In genomic region chr17:46903876-46904490, GRCm38 (mm10) we compare ENCODE assay signal across 9 mouse cellular contexts. TPM values are rescaled to one million over a fixed set of nuclear protein-coding genes. Genes with fewer than 3 reads are reported as not detected.
DNase-seq lines count a peak whose midpoint lies in the region; ATAC-seq and TF ChIP-seq lines count a peak whose summit lies in the region.
"Had no signal": no experiment of that assay in that cellular context is flagged by ENCODE, and none has a peak within 500 bp of the region (broad histone marks: within the 10 kb centered on the region; RNA-seq: fewer than 3 reads in every experiment).

No protein-coding gene starts in this region.

- no peak overlapping the region for H3K4me3 ChIP-seq in C2C12 (ENCODE audit: insufficient read depth, poor library complexity, severe bottlenecking)
- H3K4me3 ChIP-seq in embryonic facial prominence, embryonic 15.5 days (replicated peaks), result no peak overlapping the region
- H3K4me3 ChIP-seq in heart, embryonic 11.5 days (ENCODE audit: low read depth, low read length), result no peak overlapping the region
- no peak overlapping the region for H3K4me3 ChIP-seq in kidney, embryonic 14.5 days (ENCODE audit: low read length)
- H3K4me3 ChIP-seq in liver, embryonic 12.5 days, result no peak overlapping the region
- H3K4me3 ChIP-seq in neural tube, embryonic 11.5 days (ENCODE audit: low read depth, low read length), result no peak overlapping the region
- no peak overlapping the region for H3K4me3 ChIP-seq in stomach, embryonic 16.5 days (replicated peaks; ENCODE audit: low read length)
- H3K4me3 ChIP-seq: embryonic facial prominence, embryonic 13.5 days had no signal

- H3K79me2 ChIP-seq in C2C12 (ENCODE audit: control insufficient read depth, insufficient read depth), result no peaks in the 10 kb centered on the region

- peak; percentile 55 to 61 for DNase-seq in adrenal gland, postnatal 4 days (ENCODE audit: low spot score in 2 of 2)
- DNase-seq in neural tube, embryonic 11.5 days (ENCODE audit: low spot score), result peak; percentile 83

- peak; percentile 66; the same call in 1 of the 2 replicates for ATAC-seq in embryonic facial prominence, embryonic 15.5 days (ENCODE audit: insufficient number of reproducible peaks, low FRiP score, low TSS enrichment, low read depth)
- peak; percentile 46; the same call in 1 of the 2 replicates for ATAC-seq in heart, embryonic 11.5 days (replicated peaks; ENCODE audit: insufficient number of reproducible peaks, low FRiP score, low TSS enrichment)
- ATAC-seq in kidney, embryonic 14.5 days (ENCODE audit: low FRiP score, low TSS enrichment), result peak; percentile 78
- 0 out of 2 replicates have a peak, but pooled peaks have one; percentile 51 for ATAC-seq in liver, embryonic 12.5 days
- ATAC-seq in neural tube, embryonic 11.5 days (ENCODE audit: insufficient read depth, low FRiP score, low TSS enrichment), result no peak
- ATAC-seq in stomach, embryonic 16.5 days (ENCODE audit: insufficient read depth, low FRiP score), result peak; percentile 66; the same call in 1 of the 2 replicates

- no peaks in the 10 kb centered on the region for H3K79me3 ChIP-seq in C2C12 (ENCODE audit: low read depth)

- H3K27ac ChIP-seq in embryonic facial prominence, embryonic 15.5 days (replicated peaks), result no peak overlapping the region
- no peak overlapping the region for H3K27ac ChIP-seq in heart, embryonic 11.5 days (ENCODE audit: low read depth, low read length)
- no peak overlapping the region for H3K27ac ChIP-seq in kidney, embryonic 14.5 days (ENCODE audit: low read depth, low read length)
- H3K27ac ChIP-seq in liver, embryonic 12.5 days, result no peak overlapping the region
- no peak overlapping the region for H3K27ac ChIP-seq in neural tube, embryonic 11.5 days (ENCODE audit: low read depth, low read length)
- H3K27ac ChIP-seq in stomach, embryonic 16.5 days (ENCODE audit: low read length), result no peak overlapping the region
- H3K27ac ChIP-seq: embryonic facial prominence, embryonic 13.5 days had no signal

- H3ac ChIP-seq in C2C12 (ENCODE audit: control insufficient read depth, insufficient read length, low read depth), result no peak overlapping the region

- H3K27me3 ChIP-seq in C2C12 (ENCODE audit: control insufficient read depth, insufficient read depth, insufficient read length), result no peaks in the 10 kb centered on the region
- H3K27me3 ChIP-seq in embryonic facial prominence, embryonic 15.5 days, result no peaks in the 10 kb centered on the region
- no peaks in the 10 kb centered on the region for H3K27me3 ChIP-seq in heart, embryonic 11.5 days (ENCODE audit: control insufficient read depth, insufficient read depth, low read length)
- no peaks in the 10 kb centered on the region for H3K27me3 ChIP-seq in kidney, embryonic 14.5 days (ENCODE audit: control insufficient read depth, insufficient read depth, low read length)
- H3K27me3 ChIP-seq in liver, embryonic 12.5 days (replicated peaks), result no peaks in the 10 kb centered on the region
- H3K27me3 ChIP-seq in neural tube, embryonic 11.5 days (ENCODE audit: control insufficient read depth, insufficient read depth, low read length), result no peaks in the 10 kb centered on the region
- no peaks in the 10 kb centered on the region for H3K27me3 ChIP-seq in stomach, embryonic 16.5 days (ENCODE audit: control insufficient read depth, insufficient read depth, low read length)
- H3K27me3 ChIP-seq: embryonic facial prominence, embryonic 13.5 days had no signal

- H3K4me2 ChIP-seq in embryonic facial prominence, embryonic 15.5 days (replicated peaks), result no peak overlapping the region
- H3K4me2 ChIP-seq in heart, embryonic 11.5 days, result no peak overlapping the region; the same call in 1 of the 2 replicates
- H3K4me2 ChIP-seq in kidney, embryonic 14.5 days (replicated peaks; ENCODE audit: low read depth, low read length), result no peak overlapping the region
- H3K4me2 ChIP-seq in liver, embryonic 12.5 days, result 0 out of 2 replicates have a peak overlapping the region, but pooled peaks have one; percentile 20
- H3K4me2 ChIP-seq in neural tube, embryonic 11.5 days (ENCODE audit: low read depth), result no peak overlapping the region
- H3K4me2 ChIP-seq in stomach, embryonic 16.5 days (ENCODE audit: low read depth, low read length), result no peak overlapping the region
- H3K4me2 ChIP-seq: embryonic facial prominence, embryonic 13.5 days had no signal

- no peaks in the 10 kb centered on the region for H3K36me3 ChIP-seq in C2C12 (ENCODE audit: control insufficient read depth, insufficient read depth)
- H3K36me3 ChIP-seq in embryonic facial prominence, embryonic 15.5 days, result no peaks in the 10 kb centered on the region
- no peaks in the 10 kb centered on the region for H3K36me3 ChIP-seq in heart, embryonic 11.5 days (ENCODE audit: control insufficient read depth, insufficient read depth, low read length)
- H3K36me3 ChIP-seq in kidney, embryonic 14.5 days (ENCODE audit: control insufficient read depth, insufficient read depth, low read length), result no peaks in the 10 kb centered on the region
- no peaks in the 10 kb centered on the region for H3K36me3 ChIP-seq in liver, embryonic 12.5 days
- no peaks in the 10 kb centered on the region for H3K36me3 ChIP-seq in neural tube, embryonic 11.5 days (ENCODE audit: control insufficient read depth, insufficient read depth, low read length)
- no peaks in the 10 kb centered on the region for H3K36me3 ChIP-seq in stomach, embryonic 16.5 days (ENCODE audit: control insufficient read depth, insufficient read depth, low read length)
- H3K36me3 ChIP-seq: embryonic facial prominence, embryonic 13.5 days had no signal

- peaks cover 3% of the 10 kb centered on the region; the same call in 1 of the 2 replicates for H3K4me1 ChIP-seq in embryonic facial prominence, embryonic 15.5 days
- H3K4me1 ChIP-seq in heart, embryonic 11.5 days (ENCODE audit: control insufficient read depth, insufficient read depth, low read length), result no peaks in the 10 kb centered on the region
- no peaks in the 10 kb centered on the region for H3K4me1 ChIP-seq in kidney, embryonic 14.5 days (ENCODE audit: control insufficient read depth, insufficient read depth, low read length)
- 0 out of 2 replicates have a peak, but pooled peaks cover 2% of the 10 kb centered on the region for H3K4me1 ChIP-seq in liver, embryonic 12.5 days
- no peaks in the 10 kb centered on the region for H3K4me1 ChIP-seq in neural tube, embryonic 11.5 days (ENCODE audit: control insufficient read depth, insufficient read depth, low read length)
- no peaks in the 10 kb centered on the region for H3K4me1 ChIP-seq in stomach, embryonic 16.5 days (ENCODE audit: control insufficient read depth, insufficient read depth, low read length)
- H3K4me1 ChIP-seq: embryonic facial prominence, embryonic 13.5 days had no signal

- no peaks in the 10 kb centered on the region for H3K9me3 ChIP-seq in embryonic facial prominence, embryonic 15.5 days (replicated peaks)
- H3K9me3 ChIP-seq in heart, embryonic 11.5 days (replicated peaks; ENCODE audit: control insufficient read depth, low read length), result no peaks in the 10 kb centered on the region
- H3K9me3 ChIP-seq in kidney, embryonic 14.5 days (ENCODE audit: control insufficient read depth, low read length), result no peaks in the 10 kb centered on the region; the same call in 1 of the 2 replicates
- H3K9me3 ChIP-seq in liver, embryonic 12.5 days (replicated peaks), result no peaks in the 10 kb centered on the region
- no peaks in the 10 kb centered on the region for H3K9me3 ChIP-seq in neural tube, embryonic 11.5 days (ENCODE audit: control insufficient read depth, low read length)
- H3K9me3 ChIP-seq in stomach, embryonic 16.5 days (replicated peaks; ENCODE audit: control insufficient read depth, low read length), result no peaks in the 10 kb centered on the region
- H3K9me3 ChIP-seq: embryonic facial prominence, embryonic 13.5 days had no signal

- WGBS in embryonic facial prominence, embryonic 15.5 days, result 20% methylated on average over 19 of the region's 19 CpGs
- WGBS in heart, embryonic 11.5 days (ENCODE audit: insufficient replicate concordance), result 23% methylated on average over 19 of the region's 19 CpGs
- WGBS in kidney, embryonic 14.5 days, result 20% methylated on average over 19 of the region's 19 CpGs
- WGBS in liver, embryonic 12.5 days (ENCODE audit: insufficient replicate concordance), result 18% methylated on average over 19 of the region's 19 CpGs
- WGBS in neural tube, embryonic 11.5 days, result 25% methylated on average over 19 of the region's 19 CpGs
- 22% methylated on average over 19 of the region's 19 CpGs for WGBS in stomach, embryonic 16.5 days

- peak; percentile 70 for TF ChIP-seq CTCF in C2C12 (IDR thresholded peaks at IDR 0.05; ENCODE audit: control insufficient read depth, insufficient read depth, insufficient read length)

- H3K9ac ChIP-seq in embryonic facial prominence, embryonic 15.5 days, result no peak overlapping the region
- no peak overlapping the region for H3K9ac ChIP-seq in heart, embryonic 11.5 days (ENCODE audit: low read depth, low read length)
- H3K9ac ChIP-seq in kidney, embryonic 14.5 days (ENCODE audit: low read depth, low read length), result no peak overlapping the region
- H3K9ac ChIP-seq in liver, embryonic 12.5 days, result no peak overlapping the region
- no peak overlapping the region for H3K9ac ChIP-seq in neural tube, embryonic 11.5 days (ENCODE audit: low read length)
- H3K9ac ChIP-seq in stomach, embryonic 16.5 days (ENCODE audit: low read length), result no peak overlapping the region
- H3K9ac ChIP-seq: embryonic facial prominence, embryonic 13.5 days had no signal

RNA-seq across cellular contexts. Expression of gene Prph2, which starts 6.3 kb away (rescaled TPM):
- 0.01 TPM for polyA plus RNA-seq in C2C12 (2012; fragmentation: generic; extraction: Trizol)
- total RNA-seq in adrenal gland, postnatal 4 days (2021), result not detected
- polyA plus RNA-seq in embryonic facial prominence, embryonic 15.5 days (2015; fragmentation: Nextera tagmentation; extraction: Ambion mirVana), result not detected in 2 replicates
- not detected in 2 replicates for polyA plus RNA-seq in heart, embryonic 11.5 days (2014; fragmentation: Nextera tagmentation; extraction: Ambion mirVana)
- 0.18 and 0.26 TPM in 2 replicates for polyA plus RNA-seq in kidney, embryonic 14.5 days (2014; fragmentation: Nextera tagmentation; extraction: Ambion mirVana)
- not detected in 2 replicates for polyA plus RNA-seq in liver, embryonic 12.5 days (2016; fragmentation: Nextera tagmentation; extraction: Ambion mirVana)
- not detected in 2 replicates for polyA plus RNA-seq in neural tube, embryonic 11.5 days (2014; fragmentation: Nextera tagmentation; extraction: Ambion mirVana)
- not detected in 2 replicates for polyA plus RNA-seq in stomach, embryonic 16.5 days (2015; fragmentation: Nextera tagmentation; extraction: Ambion mirVana)
- polyA plus RNA-seq: embryonic facial prominence, embryonic 13.5 days had no signal

RNA-seq across cellular contexts. Expression of gene Tbcc, which starts 13.5 kb away (rescaled TPM):
- 46.8 TPM for polyA plus RNA-seq in C2C12 (2012; fragmentation: generic; extraction: Trizol)
- 10 to 100 TPM; 26.1 to 27.4 TPM for total RNA-seq in adrenal gland, postnatal 4 days (2021)
- 59.7 and 62.7 TPM in 2 replicates for polyA plus RNA-seq in embryonic facial prominence, embryonic 15.5 days (2015; fragmentation: Nextera tagmentation; extraction: Ambion mirVana)
- 53.4 and 54.1 TPM in 2 replicates for polyA plus RNA-seq in heart, embryonic 11.5 days (2014; fragmentation: Nextera tagmentation; extraction: Ambion mirVana)
- polyA plus RNA-seq in kidney, embryonic 14.5 days (2014; fragmentation: Nextera tagmentation; extraction: Ambion mirVana), result 71.0 and 82.1 TPM in 2 replicates
- polyA plus RNA-seq in liver, embryonic 12.5 days (2016; fragmentation: Nextera tagmentation; extraction: Ambion mirVana), result 34.2 and 36.4 TPM in 2 replicates
- polyA plus RNA-seq in neural tube, embryonic 11.5 days (2014; fragmentation: Nextera tagmentation; extraction: Ambion mirVana), result 74.8 and 79.0 TPM in 2 replicates
- polyA plus RNA-seq in stomach, embryonic 16.5 days (2015; fragmentation: Nextera tagmentation; extraction: Ambion mirVana), result 25.8 and 34.8 TPM in 2 replicates

RNA-seq across cellular contexts. Expression of gene Bicral, which starts 45.7 kb away (rescaled TPM):
- 3.9 TPM for polyA plus RNA-seq in C2C12 (2012; fragmentation: generic; extraction: Trizol)
- total RNA-seq in adrenal gland, postnatal 4 days (2021), result 10 to 100 TPM; 21.6 to 24.8 TPM
- polyA plus RNA-seq in embryonic facial prominence, embryonic 15.5 days (2015; fragmentation: Nextera tagmentation; extraction: Ambion mirVana), result 4.5 and 5.3 TPM in 2 replicates
- polyA plus RNA-seq in heart, embryonic 11.5 days (2014; fragmentation: Nextera tagmentation; extraction: Ambion mirVana), result 4.1 and 4.9 TPM in 2 replicates
- polyA plus RNA-seq in kidney, embryonic 14.5 days (2014; fragmentation: Nextera tagmentation; extraction: Ambion mirVana), result 2.6 and 5.2 TPM in 2 replicates
- polyA plus RNA-seq in liver, embryonic 12.5 days (2016; fragmentation: Nextera tagmentation; extraction: Ambion mirVana), result 4.8 and 5.2 TPM in 2 replicates
- polyA plus RNA-seq in neural tube, embryonic 11.5 days (2014; fragmentation: Nextera tagmentation; extraction: Ambion mirVana), result 6.7 and 8.4 TPM in 2 replicates
- polyA plus RNA-seq in stomach, embryonic 16.5 days (2015; fragmentation: Nextera tagmentation; extraction: Ambion mirVana), result 3.4 and 4.0 TPM in 2 replicates
